Mouse (Mus musculus) right cerebral cortex, adult 18-20 months (tissue): ENCODE measurements around the gene Flot2.

Experiments
- DNase-seq: peaks from one replicate; pipeline ENCODE4 v3.0.0; 2022; ENCODE audit warnings: mixed read lengths

Flot2 gene

GRCm38 (mm10) chr11:78065906-78066305, 28.2 kb downstream of the Flot2 start:
- DNase-seq: no peak

- DNase-seq: no peak
Observed at GRCm38 (mm10) chr11:78066641-78067040, 28.9 kb downstream of the Flot2 start.

GRCm38 (mm10) chr11:78067566-78067965, 29.8 kb downstream of the Flot2 start:
- DNase-seq: no peak

- no peak for DNase-seq
Observed at GRCm38 (mm10) chr11:78069130-78069529, 31.4 kb downstream of the Flot2 start.

GRCm38 (mm10) chr11:78069646-78070045, 31.9 kb downstream of the Flot2 start:
- DNase-seq: no peak

- no peak for DNase-seq
Observed at GRCm38 (mm10) chr11:78071938-78072337, 34.2 kb downstream of the Flot2 start.

GRCm38 (mm10) chr11:78072425-78073130, 34.8 kb downstream of the Flot2 start:
- no peak for DNase-seq

- no peak for DNase-seq
Observed at GRCm38 (mm10) chr11:78073577-78074276, 36.0 kb downstream of the Flot2 start.

GRCm38 (mm10) chr11:78074277-78074652, 36.5 kb downstream of the Flot2 start:
- DNase-seq: no peak

GRCm38 (mm10) chr11:78074666-78075065, 36.9 kb downstream of the Flot2 start:
- no peak for DNase-seq

GRCm38 (mm10) chr11:78079961-78080921, 42.5 kb downstream of the Flot2 start, which contains the start of gene Eral1:
Gene Eral1, minus strand, starts transcription at chr11:78080383.
- DNase-seq: peak; percentile 89

- DNase-seq: no peak
Observed at GRCm38 (mm10) chr11:78083595-78083994, 45.9 kb downstream of the Flot2 start.

GRCm38 (mm10) chr11:78086925-78087479, 49.3 kb downstream of the Flot2 start:
- DNase-seq: no peak

- DNase-seq: no peak
Observed at GRCm38 (mm10) chr11:78087756-78088281, 50.1 kb downstream of the Flot2 start.

GRCm38 (mm10) chr11:78094137-78094503, 56.4 kb downstream of the Flot2 start:
- no peak for DNase-seq

GRCm38 (mm10) chr11:78094504-78095143, 56.9 kb downstream of the Flot2 start, which contains the start of gene Fam222b:
Gene Fam222b, plus strand, starts transcription at chr11:78094660.
- peak; percentile 92 for DNase-seq

- DNase-seq: no peak
Observed at GRCm38 (mm10) chr11:78095144-78095516, 57.4 kb downstream of the Flot2 start.

GRCm38 (mm10) chr11:78097077-78097476, 59.3 kb downstream of the Flot2 start:
- DNase-seq: no peak

- DNase-seq: no peak
Observed at GRCm38 (mm10) chr11:78100746-78101145, 63.0 kb downstream of the Flot2 start.

GRCm38 (mm10) chr11:78102142-78102541, 64.4 kb downstream of the Flot2 start:
- no peak for DNase-seq

- no peak for DNase-seq
Observed at GRCm38 (mm10) chr11:78102958-78103747, 65.4 kb downstream of the Flot2 start.
